ENCODE assay signal across 18 mouse cellular contexts in genomic region chr15:98033233-98033748, GRCm38 (mm10). TPM values are rescaled to one million over a fixed set of nuclear protein-coding genes. Genes with fewer than 3 reads are reported as not detected.
DNase-seq lines count a peak whose midpoint lies in the region; ATAC-seq and TF ChIP-seq lines count a peak whose summit lies in the region.
"Had no signal": no experiment of that assay in that cellular context is flagged by ENCODE, and none has a peak within 500 bp of the region (broad histone marks: within the 10 kb centered on the region; RNA-seq: fewer than 3 reads in every experiment).

No protein-coding gene starts in this region.

- H3K36me3 ChIP-seq in forebrain, postnatal 0 days (ENCODE audit: insufficient read depth): peaks cover 13% of the 10 kb centered on the region
- peaks cover 4% of the 10 kb centered on the region for H3K36me3 ChIP-seq in forebrain, embryonic 15.5 days
- H3K36me3 ChIP-seq in lung, embryonic 14.5 days (ENCODE audit: insufficient read depth): peaks cover 3% of the 10 kb centered on the region; the same call in 1 of the 2 replicates
- peaks cover 5% of the 10 kb centered on the region; the same call in 1 of the 2 replicates for H3K36me3 ChIP-seq in lung, postnatal 0 days (ENCODE audit: insufficient read depth, low read length)
- peaks cover 33% of the 10 kb centered on the region for H3K36me3 ChIP-seq in embryonic facial prominence, embryonic 10.5 days (replicated peaks)
- H3K36me3 ChIP-seq: midbrain, embryonic 15.5 days had no signal

- no peaks in the 10 kb centered on the region for H3K4me1 ChIP-seq in forebrain, postnatal 0 days (ENCODE audit: insufficient read depth)
- peaks cover 15% of the 10 kb centered on the region for H3K4me1 ChIP-seq in forebrain, embryonic 15.5 days
- H3K4me1 ChIP-seq in lung, embryonic 14.5 days (ENCODE audit: insufficient read depth): 0 out of 2 replicates have a peak, but pooled peaks cover under 1% of the 10 kb centered on the region
- H3K4me1 ChIP-seq in lung, postnatal 0 days (ENCODE audit: insufficient read depth, low read depth, low read length): peaks cover under 1% of the 10 kb centered on the region; the same call in 1 of the 2 replicates
- peaks cover 60% of the 10 kb centered on the region for H3K4me1 ChIP-seq in embryonic facial prominence, embryonic 10.5 days
- H3K4me1 ChIP-seq: midbrain, embryonic 15.5 days had no signal

- 53% methylated on average over 9 of the region's 9 CpGs for WGBS in forebrain, postnatal 0 days
- WGBS in forebrain, embryonic 15.5 days: 57% methylated on average over 9 of the region's 9 CpGs
- 74% methylated on average over 9 of the region's 9 CpGs for whole genome bisulfite sequencing in lung, embryonic 14.5 days
- WGBS in lung, postnatal 0 days: 56% methylated on average over 9 of the region's 9 CpGs
- 54% methylated on average over 9 of the region's 9 CpGs for WGBS in embryonic facial prominence, embryonic 10.5 days

- no peak overlapping the region for H3K9ac ChIP-seq in forebrain, postnatal 0 days
- H3K9ac ChIP-seq in forebrain, embryonic 15.5 days (replicated peaks): no peak overlapping the region
- no peak overlapping the region for H3K9ac ChIP-seq in lung, embryonic 14.5 days
- no peak overlapping the region for H3K9ac ChIP-seq in lung, postnatal 0 days (replicated peaks; ENCODE audit: low read depth)
- H3K9ac ChIP-seq: liver, embryonic 14.5 days; midbrain, embryonic 15.5 days had no signal

- peak; percentile 25; the same call in 1 of the 2 replicates for ATAC-seq in forebrain, postnatal 0 days
- no peak for ATAC-seq in forebrain, embryonic 15.5 days (replicated peaks)
- peak; percentile 74 for ATAC-seq in lung, embryonic 14.5 days (ENCODE audit: insufficient read depth)
- no peak for ATAC-seq in lung, postnatal 0 days
- ATAC-seq: midbrain, embryonic 15.5 days had no signal

- no peaks in the 10 kb centered on the region for H3K27me3 ChIP-seq in forebrain, postnatal 0 days (ENCODE audit: insufficient read depth, low read length)
- H3K27me3 ChIP-seq in forebrain, embryonic 15.5 days: no peaks in the 10 kb centered on the region
- no peaks in the 10 kb centered on the region for H3K27me3 ChIP-seq in lung, embryonic 14.5 days (ENCODE audit: insufficient read depth, low read length)
- no peaks in the 10 kb centered on the region for H3K27me3 ChIP-seq in lung, postnatal 0 days (replicated peaks; ENCODE audit: insufficient read depth, low read length)
- no peaks in the 10 kb centered on the region for H3K27me3 ChIP-seq in embryonic facial prominence, embryonic 10.5 days (replicated peaks; ENCODE audit: low read depth, poor library complexity, severe bottlenecking)
- H3K27me3 ChIP-seq: midbrain, embryonic 15.5 days had no signal

- TF ChIP-seq EP300 in lung, postnatal 0 days (IDR thresholded peaks at IDR 0.05): no peak

- H3K27ac ChIP-seq in forebrain, postnatal 0 days (ENCODE audit: low read depth, low read length): no peak overlapping the region
- H3K27ac ChIP-seq in forebrain, embryonic 15.5 days (replicated peaks): no peak overlapping the region
- peak overlapping the region; percentile 75 for H3K27ac ChIP-seq in lung, embryonic 14.5 days (ENCODE audit: low read depth)
- H3K27ac ChIP-seq in lung, postnatal 0 days (ENCODE audit: low read length): no peak overlapping the region
- peak overlapping the region; percentile 16 for H3K27ac ChIP-seq in embryonic facial prominence, embryonic 10.5 days (replicated peaks)
- H3K27ac ChIP-seq: liver, embryonic 14.5 days; midbrain, embryonic 15.5 days had no signal

- no peaks in the 10 kb centered on the region for H3K9me3 ChIP-seq in forebrain, postnatal 0 days (ENCODE audit: low read length)
- H3K9me3 ChIP-seq in forebrain, embryonic 15.5 days: no peaks in the 10 kb centered on the region
- no peaks in the 10 kb centered on the region for H3K9me3 ChIP-seq in lung, embryonic 14.5 days (ENCODE audit: low read depth, low read length)
- H3K9me3 ChIP-seq in lung, postnatal 0 days (ENCODE audit: low read length): no peaks in the 10 kb centered on the region
- no peaks in the 10 kb centered on the region for H3K9me3 ChIP-seq in embryonic facial prominence, embryonic 10.5 days
- H3K9me3 ChIP-seq: midbrain, embryonic 15.5 days had no signal

- H3K4me3 ChIP-seq in forebrain, postnatal 0 days (ENCODE audit: low read depth, low read length): no peak overlapping the region
- H3K4me3 ChIP-seq in forebrain, embryonic 15.5 days: no peak overlapping the region
- no peak overlapping the region for H3K4me3 ChIP-seq in lung, embryonic 14.5 days (ENCODE audit: low read depth, low read length)
- H3K4me3 ChIP-seq in lung, postnatal 0 days (ENCODE audit: low read depth, low read length): no peak overlapping the region
- H3K4me3 ChIP-seq in embryonic facial prominence, embryonic 10.5 days: no peak overlapping the region
- H3K4me3 ChIP-seq: midbrain, embryonic 15.5 days had no signal

- no peak for TF ChIP-seq CTCF in forebrain, postnatal 0 days (IDR thresholded peaks at IDR 0.05; ENCODE audit: low read depth)
- TF ChIP-seq CTCF in lung, embryonic 14.5 days (IDR thresholded peaks at IDR 0.05; ENCODE audit: low read depth): no peak
- no peak for TF ChIP-seq CTCF in lung, postnatal 0 days (IDR thresholded peaks at IDR 0.05)

- DNase-seq in forebrain, postnatal 0 days: no peak
- DNase-seq in lung, embryonic 14.5 days: peak; percentile 45
- no peak for DNase-seq in lung, postnatal 0 days (ENCODE audit: low spot score)
- no peak for DNase-seq in embryonic facial prominence, embryonic 10.5 days (ENCODE audit: low spot score)
- DNase-seq in forelimb bud, embryonic 11.5 days (ENCODE audit: low read depth, low spot score): peak; percentile 52
- no peak for DNase-seq in ovary, postnatal 14 days (ENCODE audit: low spot score)
- no peak for DNase-seq in right cerebral cortex, adult 2 months (ENCODE audit: low spot score in 2 of 2)
- DNase-seq: adrenal gland, adult 2 months; cerebellum, postnatal 10 days; kidney, adult 18-20 months; kidney, postnatal 36 days; lung, postnatal 36 days; right cerebral cortex, postnatal 25 days; thymus, postnatal 14 days had no signal

- no peak overlapping the region for H3K4me2 ChIP-seq in forebrain, postnatal 0 days (ENCODE audit: low read depth)
- H3K4me2 ChIP-seq in forebrain, embryonic 15.5 days (replicated peaks): no peak overlapping the region
- H3K4me2 ChIP-seq in lung, embryonic 14.5 days: no peak overlapping the region
- no peak overlapping the region for H3K4me2 ChIP-seq in lung, postnatal 0 days (replicated peaks; ENCODE audit: low read depth, low read length)
- H3K4me2 ChIP-seq: heart, embryonic 11.5 days; midbrain, embryonic 15.5 days had no signal

RNA-seq across cellular contexts. Expression of gene Col2a1, which starts 28.8 kb away (rescaled TPM):
- 7.6 and 28.3 TPM in 2 replicates for total RNA-seq in forebrain, postnatal 0 days (2014; rRNA removed)
- 2.5 and 4.9 TPM in 2 replicates for polyA plus RNA-seq in forebrain, postnatal 0 days (2015; fragmentation: Nextera tagmentation; extraction: Ambion mirVana)
- polyA plus RNA-seq in forebrain, embryonic 15.5 days (2015; fragmentation: Nextera tagmentation; extraction: Ambion mirVana): 25.6 and 25.8 TPM in 2 replicates
- polyA plus RNA-seq in lung, embryonic 14.5 days (2014; fragmentation: Nextera tagmentation; extraction: Ambion mirVana): 29.3 and 33.3 TPM in 2 replicates
- 0.18 TPM in 1 of 2 replicates, not detected in the other for polyA plus RNA-seq in lung, postnatal 0 days (2015; fragmentation: Nextera tagmentation; extraction: Ambion mirVana)
- 271 and 282 TPM in 2 replicates for polyA plus RNA-seq in embryonic facial prominence, embryonic 10.5 days (2016; fragmentation: Nextera tagmentation; extraction: Ambion mirVana)
- total RNA-seq: adrenal gland, adult 2 months had no signal

RNA-seq across cellular contexts. Expression of gene Pfkm, which starts 59.1 kb away (rescaled TPM):
- 90.1 and 91.9 TPM in 2 replicates for total RNA-seq in forebrain, postnatal 0 days (2014; rRNA removed)
- 76.4 and 86.3 TPM in 2 replicates for polyA plus RNA-seq in forebrain, postnatal 0 days (2015; fragmentation: Nextera tagmentation; extraction: Ambion mirVana)
- 84.2 and 84.4 TPM in 2 replicates for polyA plus RNA-seq in forebrain, embryonic 15.5 days (2015; fragmentation: Nextera tagmentation; extraction: Ambion mirVana)
- 25.3 and 26.2 TPM in 2 replicates for polyA plus RNA-seq in lung, embryonic 14.5 days (2014; fragmentation: Nextera tagmentation; extraction: Ambion mirVana)
- 12.8 and 15.5 TPM in 2 replicates for polyA plus RNA-seq in lung, postnatal 0 days (2015; fragmentation: Nextera tagmentation; extraction: Ambion mirVana)
- polyA plus RNA-seq in embryonic facial prominence, embryonic 10.5 days (2016; fragmentation: Nextera tagmentation; extraction: Ambion mirVana): 36.6 and 39.8 TPM in 2 replicates

Comparison
In these comparisons a context has a peak if more than half of its experiments do, and no peak if none do; other contexts are left out.
1. ATAC-seq: peak in forebrain, postnatal 0 days (single experiment) and lung, embryonic 14.5 days (single experiment); none in forebrain, embryonic 15.5 days (single experiment) and lung, postnatal 0 days (single experiment).
2. DNase-seq: peak in lung, embryonic 14.5 days (single experiment) and forelimb bud, embryonic 11.5 days (single experiment); none in forebrain, postnatal 0 days (single experiment), lung, postnatal 0 days (single experiment), embryonic facial prominence, embryonic 10.5 days (single experiment), ovary, postnatal 14 days (single experiment) and right cerebral cortex, adult 2 months (0 of 2).
3. H3K27ac ChIP-seq: peak in lung, embryonic 14.5 days (single experiment) and embryonic facial prominence, embryonic 10.5 days (single experiment); none in forebrain, postnatal 0 days (single experiment), forebrain, embryonic 15.5 days (single experiment) and lung, postnatal 0 days (single experiment).